Mouse (Mus musculus) intestine, postnatal 0 days (tissue): ENCODE measurements at regions not wholly inside any gene's neighbourhood (a gene's known extent, or its start where the extent isn't known, plus 50 kb on each side); places are given as distances from the start of the nearest gene placed in this dataset.

Experiments used
- ATAC-seq: fragments of 200-750 bp; cut with Nextera tagmentation; 2 replicates; pipeline ENCODE4 v1.8.0; 2017; ENCODE audit warnings: mild to moderate bottlenecking, moderate TSS enrichment, moderate library complexity
- H3K27ac ChIP-seq: fragments of 300-500 bp; sonication (generic); 2 replicates; pipeline ENCODE4 v1.5.1; 2014; ENCODE audit warnings: mild to moderate bottlenecking, low read depth, low read length, moderate library complexity
- H3K27me3 ChIP-seq: fragments of 300-500 bp; sonication (generic); replicated peaks from 2 replicates; pipeline ENCODE4 v1.6.1; 2014; ENCODE audit warnings: low read length, mixed read lengths; ENCODE audit not compliant: control insufficient read depth, insufficient read depth
- H3K36me3 ChIP-seq: fragments of 300-500 bp; sonication (generic); 2 replicates; pipeline ENCODE4 v1.6.1; 2014; ENCODE audit warnings: mild to moderate bottlenecking, moderate library complexity; ENCODE audit not compliant: control insufficient read depth, insufficient read depth
- H3K4me1 ChIP-seq: fragments of 300-500 bp; sonication (generic); replicated peaks from 2 replicates; pipeline ENCODE4 v1.6.1; 2014; ENCODE audit warnings: antibody characterized with exemption, low read length, mixed read lengths; ENCODE audit not compliant: control insufficient read depth, insufficient read depth
- H3K4me2 ChIP-seq: fragments of 300-500 bp; sonication (generic); replicated peaks from 2 replicates; pipeline ENCODE4 v1.6.1; 2014; ENCODE audit warnings: low read depth, mild to moderate bottlenecking, moderate library complexity
- H3K4me3 ChIP-seq: fragments of 300-500 bp; sonication (generic); 2 replicates; pipeline ENCODE4 v1.5.1; 2014; ENCODE audit warnings: low read depth, low read length
- H3K9ac ChIP-seq: fragments of 300-500 bp; sonication (generic); 2 replicates; pipeline ENCODE4 v1.6.1; 2014; ENCODE audit warnings: mild to moderate bottlenecking, low read depth, low read length
- H3K9me3 ChIP-seq: fragments of 300-500 bp; sonication (generic); 2 replicates; pipeline ENCODE4 v1.6.1; 2016; ENCODE audit warnings: mixed run types; ENCODE audit not compliant: control insufficient read depth
- CTCF ChIP-seq: sonication (generic); IDR thresholded peaks from 2 replicates; pipeline ENCODE4 v1.5.1; 2016; ENCODE audit warnings: low read depth, mild to moderate bottlenecking, control low read depth, antibody characterized with exemption, moderate library complexity
- WGBS: fragments of 180-500 bp; shearing (Covaris S2); extraction: QIAGEN DNeasy Blood & Tissue Kit; methylation state at CpG from one replicate; pipeline ENCODE4 v1.1.7; 2014; 5-methylcytosine and 5-hydroxymethylcytosine counted together

DNA sequence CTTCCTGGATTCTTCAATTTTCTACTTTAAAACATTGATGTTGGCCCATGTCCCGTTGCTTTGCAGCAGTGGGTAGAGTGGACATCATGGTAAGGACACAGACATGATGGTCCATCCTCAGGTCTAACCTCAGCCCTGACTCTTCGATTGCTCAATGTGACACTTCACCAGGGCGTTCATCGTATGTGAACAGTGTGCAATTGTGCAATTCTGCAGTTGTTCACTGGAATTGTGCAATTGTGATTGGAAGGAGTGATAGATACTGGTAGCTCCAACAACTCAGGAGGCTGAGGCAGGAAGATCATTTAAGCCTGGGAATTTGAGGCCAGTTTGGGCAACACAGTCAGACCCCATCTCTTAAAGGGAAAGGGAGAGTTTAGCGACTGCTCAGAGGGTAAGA lies 84.9 kb downstream of the Atp1a1 start:
- no peaks in the 10 kb centered on the region for H3K36me3 ChIP-seq
- ATAC-seq: no peak
- H3K9me3 ChIP-seq: no peaks in the 10 kb centered on the region
- no peak for TF ChIP-seq CTCF
- WGBS: 73% methylated on average over 5 of the region's 5 CpGs
- H3K4me1 ChIP-seq: peaks cover 7% of the 10 kb centered on the region
- no peak overlapping the region for H3K4me3 ChIP-seq
- H3K27ac ChIP-seq: peak overlapping the region; percentile 95
- H3K27me3 ChIP-seq: no peaks in the 10 kb centered on the region
- no peak overlapping the region for H3K9ac ChIP-seq
- H3K4me2 ChIP-seq: no peak overlapping the region

GRCm38 (mm10) chr3:101518810-101519209 lies 85.7 kb downstream of the Atp1a1 start:
- 8% methylated on average over 6 of the region's 6 CpGs for WGBS
- Histone ChIP-seq H3K27me3 (no peaks in the 10 kb centered on the region), H3K9me3 (no peaks in the 10 kb centered on the region), H3K4me2 (no peak overlapping the region), H3K27ac (peak overlapping the region; percentile 95), H3K4me1 (peaks cover 7% of the 10 kb centered on the region), H3K36me3 (no peaks in the 10 kb centered on the region), H3K4me3 (no peak overlapping the region), H3K9ac (no peak overlapping the region)
- peak; percentile 76 for ATAC-seq
- TF ChIP-seq CTCF: no peak

- no peak overlapping the region for H3K4me2 ChIP-seq
- TF ChIP-seq CTCF: no peak
- H3K27me3 ChIP-seq: no peaks in the 10 kb centered on the region
- no peak for ATAC-seq
- H3K4me3 ChIP-seq: no peak overlapping the region
- no peaks in the 10 kb centered on the region for H3K36me3 ChIP-seq
- no peaks in the 10 kb centered on the region for H3K9me3 ChIP-seq
- WGBS: 46% methylated on average over 6 of the region's 6 CpGs
- H3K4me1 ChIP-seq: peaks cover 7% of the 10 kb centered on the region
- peak overlapping the region; percentile 95 for H3K27ac ChIP-seq
- no peak overlapping the region for H3K9ac ChIP-seq
Measured at GRCm38 (mm10) chr3:101517547-101517946, 86.9 kb downstream of the Atp1a1 start.

DNA sequence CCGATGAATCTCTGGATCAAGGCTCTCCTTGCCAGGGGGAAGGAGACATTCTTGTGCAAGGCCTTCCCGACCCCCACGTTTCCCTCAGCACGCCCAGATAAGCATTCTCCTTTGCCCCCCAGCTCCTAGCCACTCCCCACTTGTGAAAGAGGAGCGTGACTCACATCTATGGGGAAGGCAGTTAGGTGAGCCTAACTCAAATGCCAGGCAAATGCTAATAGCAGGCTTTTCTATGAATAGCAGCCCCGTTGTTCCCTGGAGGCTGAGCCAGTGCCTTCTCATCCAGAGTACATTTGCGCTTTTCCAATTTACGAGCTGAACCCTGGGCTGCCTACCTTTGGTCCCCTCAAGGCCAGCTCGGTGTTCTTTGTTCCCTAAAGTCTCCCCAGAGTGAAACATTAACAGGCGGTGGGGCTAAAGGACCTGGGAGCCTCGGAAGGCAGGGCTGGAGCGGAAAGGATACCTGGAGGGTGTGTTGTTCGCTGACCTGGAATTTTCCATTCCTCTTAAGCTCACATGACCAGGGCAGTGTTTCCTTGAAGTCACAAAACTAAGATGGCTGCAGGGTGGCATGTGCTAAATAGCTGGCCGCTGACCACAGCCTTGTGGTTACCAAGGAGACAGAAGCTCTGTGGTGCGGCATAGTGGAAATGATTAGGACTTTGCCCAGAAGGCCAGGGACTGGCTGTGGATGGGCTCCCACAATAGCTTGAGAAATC lies 87.5 kb downstream of the Atp1a1 start:
- H3K4me2 ChIP-seq: peak overlapping the region; percentile 44
- ATAC-seq: peak; percentile 85
- no peak overlapping the region for H3K4me3 ChIP-seq
- peaks cover 7% of the 10 kb centered on the region for H3K4me1 ChIP-seq
- no peaks in the 10 kb centered on the region for H3K27me3 ChIP-seq
- H3K36me3 ChIP-seq: no peaks in the 10 kb centered on the region
- 39% methylated on average over 15 of the region's 15 CpGs for WGBS
- peak overlapping the region; percentile 95 for H3K27ac ChIP-seq
- H3K9ac ChIP-seq: no peak overlapping the region
- TF ChIP-seq CTCF: 0 out of 2 replicates have a peak, but pooled peaks have one; percentile 21
- no peaks in the 10 kb centered on the region for H3K9me3 ChIP-seq

DNA sequence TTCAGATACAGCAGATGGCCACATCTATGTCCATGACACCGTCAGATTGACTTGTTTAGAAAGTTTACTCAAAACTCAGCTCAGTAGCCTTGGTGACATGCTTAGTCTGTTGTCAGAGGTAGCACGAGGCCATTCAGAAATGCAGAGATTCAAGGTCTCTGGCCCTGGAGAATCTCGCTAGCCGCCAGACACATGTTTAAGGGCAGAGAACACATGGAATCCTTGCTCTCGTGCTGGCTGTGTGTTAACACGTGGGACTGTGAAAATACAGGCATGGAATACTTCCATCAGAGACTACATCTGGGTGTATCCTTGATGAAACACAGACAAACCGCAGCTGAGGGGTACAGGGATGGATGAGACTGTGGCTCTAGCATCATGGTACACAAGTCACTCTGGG lies 88.9 kb downstream of the Atp1a1 start:
- H3K27me3 ChIP-seq: no peaks in the 10 kb centered on the region
- 81% methylated on average over 7 of the region's 7 CpGs for WGBS
- no peak for TF ChIP-seq CTCF
- H3K27ac ChIP-seq: peak overlapping the region; percentile 95; the same call in 1 of the 2 replicates
- peaks cover 7% of the 10 kb centered on the region for H3K4me1 ChIP-seq
- ATAC-seq: no peak
- no peak overlapping the region for H3K4me3 ChIP-seq
- no peaks in the 10 kb centered on the region for H3K9me3 ChIP-seq
- no peak overlapping the region for H3K9ac ChIP-seq
- no peak overlapping the region for H3K4me2 ChIP-seq
- no peaks in the 10 kb centered on the region for H3K36me3 ChIP-seq

DNA sequence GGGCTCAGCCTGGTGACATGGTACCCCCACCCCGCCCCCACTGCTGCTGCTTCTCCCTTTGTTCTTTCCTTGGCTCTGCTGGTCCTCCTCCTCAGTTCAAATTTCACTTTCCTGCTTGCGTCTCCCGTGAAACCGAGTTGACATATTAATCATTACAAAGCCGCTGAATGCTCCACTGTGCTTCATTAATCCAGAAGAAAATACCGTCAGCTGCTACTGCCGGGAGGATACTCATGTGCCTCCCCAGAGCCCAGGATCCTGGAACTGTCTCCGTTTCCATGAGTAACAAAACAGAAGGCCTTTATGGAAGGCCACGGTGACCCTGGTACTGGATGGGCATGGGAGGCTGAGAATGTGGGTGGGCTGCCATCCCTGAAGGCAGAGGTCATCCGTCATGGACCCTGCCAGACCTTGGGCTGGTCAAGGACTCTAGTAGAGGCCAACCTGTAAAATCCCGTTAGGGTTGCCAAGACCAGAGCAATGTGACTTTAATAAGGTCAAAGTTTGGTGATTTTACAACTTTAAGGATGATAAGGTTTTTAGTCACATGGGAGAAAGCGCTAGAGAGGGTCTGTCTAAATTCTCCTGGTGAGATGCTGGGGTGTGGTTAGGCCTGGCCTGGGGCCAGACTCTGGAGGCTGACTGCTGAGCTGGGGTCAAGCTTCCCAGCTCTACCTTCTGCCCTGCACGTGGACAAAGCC lies 90.7 kb downstream of the Atp1a1 start:
- Histone ChIP-seq H3K4me1 (peaks cover 4% of the 10 kb centered on the region), H3K9me3 (no peaks in the 10 kb centered on the region), H3K9ac (no peak overlapping the region), H3K36me3 (no peaks in the 10 kb centered on the region), H3K4me2 (no peak overlapping the region), H3K4me3 (no peak overlapping the region), H3K27me3 (no peaks in the 10 kb centered on the region), H3K27ac (peak overlapping the region; percentile 57)
- peak; percentile 9; the same call in 1 of the 2 replicates for ATAC-seq
- WGBS: 18% methylated on average over 13 of the region's 13 CpGs
- TF ChIP-seq CTCF: no peak
